Mouse (Mus musculus): ENCODE data around the gene Ctnnd2.

GRCm38 (mm10) chr15:30738178-30738577 is 565.8 kb downstream of the Ctnnd2 start:
- TF ChIP-seq CTCF (IDR thresholded peaks at IDR 0.05; ENCODE audit: low read depth, low read length): no peak
- no peak for TF ChIP-seq TAL1 (conservative IDR thresholded peaks at IDR 0.05; ENCODE audit: low read depth, low read length)
- no peak for TF ChIP-seq GATA1 (IDR thresholded peaks at IDR 0.05; ENCODE audit: borderline replicate concordance, low read length)
- no peak for TF ChIP-seq POLR2AphosphoS5 (IDR thresholded peaks at IDR 0.05; ENCODE audit: insufficient replicate concordance, low read depth, low read length)
- TF ChIP-seq GATA2 (IDR thresholded peaks at IDR 0.05; ENCODE audit: borderline replicate concordance, low read depth, low read length): no peak
